Comparison of ENCODE assay signal across 8 mouse cellular contexts in the genomic region with DNA sequence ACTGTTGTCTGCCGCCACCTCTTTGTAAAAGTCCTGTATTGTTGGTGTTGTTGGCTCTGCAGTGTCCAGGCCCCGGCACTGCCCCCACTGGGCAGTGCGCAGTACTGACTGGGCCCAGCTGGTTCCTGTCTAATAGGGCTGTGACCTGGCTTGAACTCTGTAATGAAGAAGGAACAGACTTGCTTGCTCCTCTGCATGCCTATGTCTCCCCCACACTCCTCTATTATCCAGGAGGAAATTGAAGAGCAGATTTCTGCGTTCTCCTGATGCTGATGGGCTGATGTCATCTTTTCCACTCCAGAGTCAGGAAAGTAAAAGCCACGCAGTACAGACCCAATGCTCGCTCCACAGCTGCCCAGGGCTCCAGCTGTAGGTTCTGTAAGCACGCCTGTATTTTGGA.
DNase-seq lines count a peak whose midpoint lies in the region; ATAC-seq and TF ChIP-seq lines count a peak whose summit lies in the region.

No protein-coding gene starts in this region.

- DNase-seq in hindbrain, embryonic 11.5 days (ENCODE audit: low spot score) = peak; percentile 44
- DNase-seq in heart, adult 2 months = peak; percentile 78 to 86
- peak; percentile 96 for DNase-seq in kidney, postnatal 0 days (ENCODE audit: low spot score)
- DNase-seq in frontal cortex, postnatal 10 days (ENCODE audit: low spot score in 2 of 2) = no peak
- no peak for DNase-seq in cerebellum, adult 11 months

- peak; percentile 70 for ATAC-seq in hindbrain, embryonic 11.5 days (ENCODE audit: low FRiP score)
- no peak for ATAC-seq in hindbrain, embryonic 13.5 days (ENCODE audit: low FRiP score)
- ATAC-seq in kidney, postnatal 0 days (replicated peaks; ENCODE audit: low FRiP score, low read depth) = peak; percentile 90
- ATAC-seq in forebrain, embryonic 15.5 days (replicated peaks) = no peak

- no peaks in the 10 kb centered on the region; the same call in 1 of the 2 replicates for H3K27me3 ChIP-seq in hindbrain, embryonic 11.5 days (ENCODE audit: control insufficient read depth, insufficient read depth, low read length)
- H3K27me3 ChIP-seq in hindbrain, embryonic 13.5 days = no peaks in the 10 kb centered on the region
- H3K27me3 ChIP-seq in heart, adult 2 months (ENCODE audit: control insufficient read depth, insufficient read depth, low read length) = no peaks in the 10 kb centered on the region
- no peaks in the 10 kb centered on the region for H3K27me3 ChIP-seq in kidney, postnatal 0 days (ENCODE audit: insufficient read depth, low read length)
- H3K27me3 ChIP-seq in forebrain, embryonic 15.5 days = no peaks in the 10 kb centered on the region

- no peak overlapping the region for H3K9ac ChIP-seq in hindbrain, embryonic 11.5 days (ENCODE audit: low read depth, low read length)
- H3K9ac ChIP-seq in hindbrain, embryonic 13.5 days = no peak overlapping the region
- H3K9ac ChIP-seq in heart, adult 2 months (ENCODE audit: low read depth, low read length) = no peak overlapping the region
- H3K9ac ChIP-seq in kidney, postnatal 0 days (ENCODE audit: low read depth, low read length) = no peak overlapping the region
- H3K9ac ChIP-seq in forebrain, embryonic 15.5 days (replicated peaks) = no peak overlapping the region

- TF ChIP-seq EP300 in heart, adult 2 months (IDR thresholded peaks at IDR 0.05; ENCODE audit: insufficient read depth, low read depth, low read length) = peak; percentile 97

- H3K4me1 ChIP-seq in hindbrain, embryonic 11.5 days (replicated peaks; ENCODE audit: control insufficient read depth, insufficient read depth, low read length) = no peaks in the 10 kb centered on the region; the same call in 1 of the 2 replicates
- peaks cover 27% of the 10 kb centered on the region for H3K4me1 ChIP-seq in hindbrain, embryonic 13.5 days (replicated peaks)
- peaks cover 61% of the 10 kb centered on the region for H3K4me1 ChIP-seq in heart, adult 2 months (ENCODE audit: control insufficient read depth, insufficient read depth, low read length)
- peaks cover 74% of the 10 kb centered on the region for H3K4me1 ChIP-seq in kidney, postnatal 0 days (replicated peaks; ENCODE audit: insufficient read depth, low read length)
- peaks cover 16% of the 10 kb centered on the region for H3K4me1 ChIP-seq in forebrain, embryonic 15.5 days

- H3K4me3 ChIP-seq in hindbrain, embryonic 11.5 days (ENCODE audit: low read depth, low read length) = no peak overlapping the region
- no peak overlapping the region for H3K4me3 ChIP-seq in hindbrain, embryonic 13.5 days
- no peak overlapping the region for H3K4me3 ChIP-seq in heart, adult 2 months
- no peak overlapping the region for H3K4me3 ChIP-seq in kidney, postnatal 0 days (replicated peaks; ENCODE audit: low read depth, low read length)
- H3K4me3 ChIP-seq in macrophage (ENCODE audit: inconsistent target) = no peak overlapping the region
- no peak overlapping the region for H3K4me3 ChIP-seq in forebrain, embryonic 15.5 days

- no peak overlapping the region for H3K27ac ChIP-seq in hindbrain, embryonic 11.5 days (ENCODE audit: low read depth, low read length)
- H3K27ac ChIP-seq in hindbrain, embryonic 13.5 days = no peak overlapping the region
- H3K27ac ChIP-seq in heart, adult 2 months = peak overlapping the region; percentile 93
- H3K27ac ChIP-seq in kidney, postnatal 0 days = peak overlapping the region; percentile 56; the same call in 1 of the 2 replicates
- H3K27ac ChIP-seq in macrophage = peak overlapping the region; percentile 100
- H3K27ac ChIP-seq in forebrain, embryonic 15.5 days (replicated peaks) = no peak overlapping the region

- WGBS in hindbrain, embryonic 11.5 days = 71% methylated on average over 7 of the region's 7 CpGs
- WGBS in hindbrain, embryonic 13.5 days = 64% methylated on average over 7 of the region's 7 CpGs
- WGBS in heart, adult 2 months = 7% methylated on average over 7 of the region's 7 CpGs
- WGBS in kidney, postnatal 0 days = 24% methylated on average over 7 of the region's 7 CpGs
- WGBS in macrophage (ENCODE audit: missing documents) = 69% methylated on average over 7 of the region's 7 CpGs
- WGBS in forebrain, embryonic 15.5 days = 74% methylated on average over 7 of the region's 7 CpGs

- intact Hi-C loops in heart, adult 2 months (cut with DNase I) = loop anchor here (1.0 to 5.0 kb wide), 4 partner anchors 16 to 145 kb away; no protein-coding TSS in a partner anchor

- H3K36me3 ChIP-seq in hindbrain, embryonic 11.5 days (ENCODE audit: control insufficient read depth, insufficient read depth, low read length) = no peaks in the 10 kb centered on the region
- H3K36me3 ChIP-seq in hindbrain, embryonic 13.5 days = 0 out of 2 replicates have a peak, but pooled peaks cover 5% of the 10 kb centered on the region
- peaks cover 58% of the 10 kb centered on the region for H3K36me3 ChIP-seq in heart, adult 2 months (ENCODE audit: control insufficient read depth, insufficient read depth, low read length)
- 0 out of 2 replicates have a peak, but pooled peaks cover 1% of the 10 kb centered on the region for H3K36me3 ChIP-seq in kidney, postnatal 0 days (ENCODE audit: insufficient read depth, low read length)
- peaks cover 14% of the 10 kb centered on the region; the same call in 1 of the 2 replicates for H3K36me3 ChIP-seq in macrophage (ENCODE audit: inconsistent target)
- no peaks in the 10 kb centered on the region for H3K36me3 ChIP-seq in forebrain, embryonic 15.5 days

- 0 out of 2 replicates have a peak, but pooled peaks have one; percentile 11 for TF ChIP-seq POLR2A in heart, adult 2 months (IDR thresholded peaks at IDR 0.05; ENCODE audit: insufficient read depth, low read depth, low read length)

- H3K4me2 ChIP-seq in hindbrain, embryonic 11.5 days (replicated peaks; ENCODE audit: low read depth, low read length) = no peak overlapping the region
- H3K4me2 ChIP-seq in hindbrain, embryonic 13.5 days = no peak overlapping the region
- no peak overlapping the region for H3K4me2 ChIP-seq in kidney, postnatal 0 days (ENCODE audit: low read length)
- no peak overlapping the region for H3K4me2 ChIP-seq in forebrain, embryonic 15.5 days (replicated peaks)

- no peaks in the 10 kb centered on the region for H3K9me3 ChIP-seq in hindbrain, embryonic 11.5 days (ENCODE audit: control insufficient read depth, low read length)
- H3K9me3 ChIP-seq in hindbrain, embryonic 13.5 days = no peaks in the 10 kb centered on the region
- H3K9me3 ChIP-seq in kidney, postnatal 0 days (replicated peaks; ENCODE audit: low read length) = no peaks in the 10 kb centered on the region
- H3K9me3 ChIP-seq in forebrain, embryonic 15.5 days = no peaks in the 10 kb centered on the region

- peak; percentile 86 for TF ChIP-seq CTCF in heart, adult 2 months (IDR thresholded peaks at IDR 0.05)
- peak; percentile 64 for TF ChIP-seq CTCF in kidney, postnatal 0 days (IDR thresholded peaks at IDR 0.05; ENCODE audit: low read depth)

- peaks cover 13% of the 10 kb centered on the region for H3K79me2 ChIP-seq in heart, adult 2 months (replicated peaks; ENCODE audit: control insufficient read depth, insufficient read depth, low read length)
- H3K79me2 ChIP-seq in macrophage (ENCODE audit: inconsistent target) = peaks cover 100% of the 10 kb centered on the region

Comparison
In these comparisons a context has a peak if more than half of its experiments do, and no peak if none do; other contexts are left out.
1. ATAC-seq: peak in hindbrain, embryonic 11.5 days (single experiment) and kidney, postnatal 0 days (single experiment); none in hindbrain, embryonic 13.5 days (single experiment) and forebrain, embryonic 15.5 days (single experiment).
2. DNase-seq: peak in hindbrain, embryonic 11.5 days (single experiment), heart, adult 2 months (2 of 2) and kidney, postnatal 0 days (single experiment); none in frontal cortex, postnatal 10 days (0 of 2) and cerebellum, adult 11 months (single experiment).
3. H3K27ac ChIP-seq: peak in heart, adult 2 months (single experiment), kidney, postnatal 0 days (single experiment) and macrophage (single experiment); none in hindbrain, embryonic 11.5 days (single experiment), hindbrain, embryonic 13.5 days (single experiment) and forebrain, embryonic 15.5 days (single experiment).